Mouse (Mus musculus): Measurements from ENCODE around the gene Il19.

DNA sequence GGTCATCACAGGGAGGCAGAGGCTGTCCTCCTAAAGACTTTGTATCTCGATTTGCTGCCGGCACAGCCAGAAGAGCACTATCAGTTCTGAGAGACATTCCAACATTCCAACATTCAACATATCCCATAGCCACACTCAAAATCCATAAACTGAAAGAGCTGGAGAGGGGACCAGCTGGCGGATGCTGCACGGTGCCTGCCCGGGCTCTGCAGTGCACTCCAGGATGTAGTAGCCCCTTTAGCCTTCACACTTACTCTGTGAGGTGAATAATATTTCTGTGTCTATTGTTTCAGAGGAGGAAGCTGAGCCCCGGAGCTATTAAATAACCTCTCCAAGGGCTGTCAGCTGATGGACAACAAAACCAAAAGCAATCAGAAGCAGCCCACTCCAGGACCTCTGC lies 7.0 kb upstream of the Il19 start:
- TF ChIP-seq CTCF (IDR thresholded peaks at IDR 0.05; ENCODE audit: control insufficient read depth, insufficient read depth, insufficient replicate concordance, low read depth, low read length) = no peak
- TF ChIP-seq POLR2A (IDR thresholded peaks at IDR 0.05; ENCODE audit: control insufficient read depth, low read depth, low read length) = no peak
